ENCODE assay signal across 9 mouse cellular contexts in genomic region chr4:140763158-140763557, GRCm38 (mm10). TPM values are rescaled to one million over a fixed set of nuclear protein-coding genes. Genes with fewer than 3 reads are reported as not detected.
DNase-seq lines count a peak whose midpoint lies in the region; ATAC-seq lines count a peak whose summit lies in the region.
"Had no signal": no experiment of that assay in that cellular context is flagged by ENCODE, and none has a peak within 500 bp of the region (broad histone marks: within the 10 kb centered on the region; RNA-seq: fewer than 3 reads in every experiment).

No protein-coding gene starts in this region.

- no peak overlapping the region for H3K27ac ChIP-seq in forebrain, embryonic 10.5 days
- no peak overlapping the region for H3K27ac ChIP-seq in forebrain, embryonic 13.5 days
- H3K27ac ChIP-seq: limb, embryonic 13.5 days had no signal

- H3K9me3 ChIP-seq in forebrain, embryonic 10.5 days, result no peaks in the 10 kb centered on the region
- H3K9me3 ChIP-seq in forebrain, embryonic 13.5 days (replicated peaks), result no peaks in the 10 kb centered on the region
- H3K9me3 ChIP-seq: limb, embryonic 13.5 days had no signal

- H3K9ac ChIP-seq in forebrain, embryonic 13.5 days, result no peak overlapping the region
- H3K9ac ChIP-seq: limb, embryonic 13.5 days had no signal

- ATAC-seq in forebrain, embryonic 13.5 days, result no peak
- ATAC-seq in megakaryocyte-erythroid progenitor cell, adult 5-6 weeks (replicated peaks; ENCODE audit: low FRiP score, low TSS enrichment, poor library complexity, severe bottlenecking), result peak; percentile 63

- no peak overlapping the region for H3K4me2 ChIP-seq in forebrain, embryonic 13.5 days
- H3K4me2 ChIP-seq: limb, embryonic 13.5 days had no signal

- peak; percentile 62 for DNase-seq in forebrain, embryonic 10.5 days (ENCODE audit: extremely low spot score, low spot score)
- DNase-seq in right cerebral cortex, postnatal 4 days, result peak; percentile 44
- no peak for DNase-seq in right cerebral cortex, adult 2 months (ENCODE audit: low spot score in 2 of 2)
- DNase-seq in embryo, embryonic 11 days, result peak; percentile 70
- DNase-seq in kidney, adult 9 months, result peak; percentile 48
- DNase-seq in thymus, postnatal 25 days, result peak; percentile 81

- no peak overlapping the region for H3K4me3 ChIP-seq in forebrain, embryonic 10.5 days
- H3K4me3 ChIP-seq in forebrain, embryonic 13.5 days, result no peak overlapping the region
- H3K4me3 ChIP-seq: limb, embryonic 13.5 days had no signal

- 18% methylated on average over 9 of the region's 9 CpGs for WGBS in forebrain, embryonic 10.5 days
- WGBS in forebrain, embryonic 13.5 days, result 19% methylated on average over 9 of the region's 9 CpGs

- no peaks in the 10 kb centered on the region for H3K27me3 ChIP-seq in forebrain, embryonic 10.5 days (ENCODE audit: poor library complexity, severe bottlenecking)
- no peaks in the 10 kb centered on the region for H3K27me3 ChIP-seq in forebrain, embryonic 13.5 days
- H3K27me3 ChIP-seq: limb, embryonic 13.5 days had no signal

- peaks cover 15% of the 10 kb centered on the region for H3K4me1 ChIP-seq in forebrain, embryonic 10.5 days
- peaks cover 3% of the 10 kb centered on the region for H3K4me1 ChIP-seq in forebrain, embryonic 13.5 days

- no peaks in the 10 kb centered on the region for H3K36me3 ChIP-seq in forebrain, embryonic 10.5 days (replicated peaks)
- no peaks in the 10 kb centered on the region for H3K36me3 ChIP-seq in forebrain, embryonic 13.5 days (ENCODE audit: poor library complexity, severe bottlenecking)
- H3K36me3 ChIP-seq: limb, embryonic 13.5 days had no signal

RNA-seq across cellular contexts. Expression of gene Padi4, which starts 10.9 kb away (rescaled TPM):
- polyA plus RNA-seq in forebrain, embryonic 10.5 days (2016; fragmentation: Nextera tagmentation; extraction: Ambion mirVana), result 1.4 and 1.5 TPM in 2 replicates
- polyA plus RNA-seq in forebrain, embryonic 13.5 days (2015; fragmentation: Nextera tagmentation; extraction: Ambion mirVana), result 0.26 and 0.30 TPM in 2 replicates
- 2.3 TPM in 1 of 2 replicates, not detected in the other for total RNA-seq in megakaryocyte-erythroid progenitor cell, adult 5-6 weeks (2014; fragmentation: Nextera tagmentation)
- 0.47 and 9.3 TPM in 2 replicates for total RNA-seq in megakaryocyte-erythroid progenitor cell, adult 5-6 weeks (2017)

RNA-seq across cellular contexts. Expression of gene Padi6, which starts 20.7 kb away (rescaled TPM):
- polyA plus RNA-seq in forebrain, embryonic 10.5 days (2016; fragmentation: Nextera tagmentation; extraction: Ambion mirVana), result not detected in 2 replicates
- not detected in 2 replicates for polyA plus RNA-seq in forebrain, embryonic 13.5 days (2015; fragmentation: Nextera tagmentation; extraction: Ambion mirVana)
- not detected in 2 replicates for total RNA-seq in megakaryocyte-erythroid progenitor cell, adult 5-6 weeks (2014; fragmentation: Nextera tagmentation)
- not detected in 2 replicates for total RNA-seq in megakaryocyte-erythroid progenitor cell, adult 5-6 weeks (2017)
- polyA plus RNA-seq: limb, embryonic 13.5 days had no signal

RNA-seq across cellular contexts. Expression of gene Padi3, which starts 47.3 kb away (rescaled TPM):
- polyA plus RNA-seq in forebrain, embryonic 10.5 days (2016; fragmentation: Nextera tagmentation; extraction: Ambion mirVana), result 0.16 and 0.23 TPM in 2 replicates
- 0.05 TPM in 1 of 2 replicates, not detected in the other for polyA plus RNA-seq in forebrain, embryonic 13.5 days (2015; fragmentation: Nextera tagmentation; extraction: Ambion mirVana)
- 1.7 and 3.4 TPM in 2 replicates for total RNA-seq in megakaryocyte-erythroid progenitor cell, adult 5-6 weeks (2014; fragmentation: Nextera tagmentation)
- 0.88 and 2.1 TPM in 2 replicates for total RNA-seq in megakaryocyte-erythroid progenitor cell, adult 5-6 weeks (2017)

Comparison
In these comparisons a context has a peak if more than half of its experiments do, and no peak if none do; other contexts are left out.
1. DNase-seq: peak in forebrain, embryonic 10.5 days (single experiment), right cerebral cortex, postnatal 4 days (single experiment), embryo, embryonic 11 days (single experiment), kidney, adult 9 months (single experiment) and thymus, postnatal 25 days (single experiment); none in right cerebral cortex, adult 2 months (0 of 2).